Mouse (Mus musculus) ZHBTc4 (cell line): ENCODE measurements around the gene St8sia6.
"Not testable (repeated sequence)": the region's sequence is repeated elsewhere in the genome, so short reads cannot be mapped to it uniquely, and the experiment has no call there.

ENCODE experiments used
- DNase-seq: peaks from one replicate; pipeline ENCODE4 v3.0.0-alpha.2; 2011; ENCODE audit warnings: low read depth, low spot score

The St8sia6 gene

DNA sequence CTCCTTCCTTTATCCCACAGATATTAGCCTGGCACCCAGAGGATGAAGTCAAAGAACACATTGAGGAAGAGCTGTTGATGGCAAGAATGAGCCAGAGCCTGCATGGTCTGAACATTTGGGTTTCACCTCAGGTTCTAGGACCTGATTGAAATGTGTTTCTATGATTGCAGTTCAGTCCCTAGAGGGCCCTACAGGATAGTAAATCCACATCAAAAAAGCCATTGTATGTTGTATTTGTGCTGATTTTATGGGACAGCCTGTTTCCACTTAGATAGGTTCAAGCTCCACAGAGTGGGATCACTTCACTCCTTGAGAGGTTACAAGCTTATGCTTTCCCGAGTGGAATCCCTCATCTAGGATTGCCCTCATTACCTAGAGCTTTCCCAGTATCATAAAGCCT lies 159.0 kb downstream of the St8sia6 start:
- DNase-seq, result no peak

GRCm38 (mm10) chr2:13630136-13630832 lies 163.6 kb downstream of the St8sia6 start:
- DNase-seq, result no peak

- not testable (repeated sequence) for DNase-seq
Observed at GRCm38 (mm10) chr2:13603636-13604035, 190.2 kb downstream of the St8sia6 start.

DNA sequence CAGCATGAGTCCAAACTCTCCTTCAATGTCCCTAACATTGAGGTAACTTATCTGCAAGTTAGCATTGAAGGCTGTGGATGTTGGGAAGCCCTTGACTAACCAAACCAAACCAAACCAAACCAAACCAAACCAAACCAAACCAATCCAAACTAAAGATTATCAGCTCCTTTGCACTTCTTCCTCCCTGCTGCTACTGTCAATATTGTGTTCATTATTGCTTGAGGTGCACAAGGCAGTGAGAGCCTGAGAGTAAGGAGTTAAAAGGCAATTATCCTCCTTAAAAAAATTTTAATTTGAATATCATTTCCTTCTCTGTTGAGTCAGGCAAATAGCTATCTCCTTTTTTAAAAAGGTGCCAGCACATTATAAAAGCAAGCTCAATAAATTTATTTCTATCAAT lies 190.8 kb downstream of the St8sia6 start:
- DNase-seq, result no peak
